Mouse (Mus musculus): ENCODE data around the gene AY074887. TPM values are rescaled to one million over a fixed set of nuclear protein-coding genes. Genes with fewer than 3 reads are reported as not detected.

AY074887 gene
- polyA plus RNA-seq (2014; fragmentation: Nextera tagmentation; extraction: Ambion mirVana): 0.58 and 0.81 TPM in 2 replicates

- peak within 1 kb of the TSS; percentile 95 for H3K4me3 ChIP-seq (replicated peaks; ENCODE audit: low read depth, low read length)
Observed at GRCm38 (mm10) chr9:54950575-54951321, at the start of gene AY074887, which contains the start of gene Psma4. AY074887 (minus strand) TSS chr9:54950998. Psma4 (plus strand) TSS chr9:54950790.

GRCm38 (mm10) chr9:54995645-54996044 lies 44.8 kb upstream of the AY074887 start:
- no peaks in the 10 kb centered on the region for H3K9me3 ChIP-seq (ENCODE audit: control insufficient read depth, low read length)
- H3K4me2 ChIP-seq (ENCODE audit: low read length): no peak overlapping the region
- ATAC-seq (ENCODE audit: low FRiP score, low TSS enrichment): no peak
- WGBS: 87% methylated on average over 3 of the region's 3 CpGs
- no peaks in the 10 kb centered on the region for H3K27me3 ChIP-seq (ENCODE audit: control insufficient read depth, insufficient read depth, low read length)
- no peaks in the 10 kb centered on the region for H3K4me1 ChIP-seq (ENCODE audit: control insufficient read depth, insufficient read depth, low read length)
- H3K4me3 ChIP-seq (replicated peaks; ENCODE audit: low read depth, low read length): no peak overlapping the region
- DNase-seq: no peak
- H3K9ac ChIP-seq (replicated peaks; ENCODE audit: low read length): no peak overlapping the region
- H3K36me3 ChIP-seq (ENCODE audit: control insufficient read depth, insufficient read depth, low read length): no peaks in the 10 kb centered on the region
- no peak overlapping the region for H3K27ac ChIP-seq (replicated peaks; ENCODE audit: low read depth, low read length)

More at GRCm38 (mm10) chr9:54950575-54951321, at the start of gene AY074887, which contains the start of gene Psma4:
- Histone ChIP-seq H3K4me2 (ENCODE audit: low read length) (peak within 1 kb of the TSS; percentile 59), H3K9ac (replicated peaks; ENCODE audit: low read length) (peak within 1 kb of the TSS; percentile 84), H3K27me3 (ENCODE audit: control insufficient read depth, insufficient read depth, low read length) (no peaks in the 10 kb centered on the region), H3K4me1 (ENCODE audit: control insufficient read depth, insufficient read depth, low read length) (peaks cover 11% of the 10 kb centered on the region), H3K36me3 (ENCODE audit: control insufficient read depth, insufficient read depth, low read length) (peaks cover 28% of the 10 kb centered on the region), H3K9me3 (ENCODE audit: control insufficient read depth, low read length) (no peaks in the 10 kb centered on the region), H3K27ac (replicated peaks; ENCODE audit: low read depth, low read length) (peak within 1 kb of the TSS; percentile 94)
- ATAC-seq (ENCODE audit: low FRiP score, low TSS enrichment) (peak; percentile 100), DNase-seq (peak; percentile 97)
- under 1% methylated on average over 65 of the region's 65 CpGs for WGBS

- no peaks in the 10 kb centered on the region for H3K27me3 ChIP-seq (ENCODE audit: control insufficient read depth, insufficient read depth, low read length)
- no peak overlapping the region for H3K4me2 ChIP-seq (ENCODE audit: low read length)
- no peak overlapping the region for H3K4me3 ChIP-seq (replicated peaks; ENCODE audit: low read depth, low read length)
- DNase-seq (no peak), ATAC-seq (ENCODE audit: low FRiP score, low TSS enrichment) (no peak)
- H3K4me1 ChIP-seq (ENCODE audit: control insufficient read depth, insufficient read depth, low read length): no peaks in the 10 kb centered on the region
- no peaks in the 10 kb centered on the region for H3K36me3 ChIP-seq (ENCODE audit: control insufficient read depth, insufficient read depth, low read length)
- 51% methylated on average over 3 of the region's 3 CpGs for WGBS
- H3K9me3 ChIP-seq (ENCODE audit: control insufficient read depth, low read length): no peaks in the 10 kb centered on the region
- H3K9ac ChIP-seq (replicated peaks; ENCODE audit: low read length): no peak overlapping the region
- no peak overlapping the region for H3K27ac ChIP-seq (replicated peaks; ENCODE audit: low read depth, low read length)
Observed at GRCm38 (mm10) chr9:54994381-54994780, 43.6 kb upstream of the AY074887 start.

GRCm38 (mm10) chr9:54990362-54990761 lies 39.6 kb upstream of the AY074887 start:
- no peak for DNase-seq
- no peak overlapping the region for H3K27ac ChIP-seq (replicated peaks; ENCODE audit: low read depth, low read length)
- H3K9me3 ChIP-seq (ENCODE audit: control insufficient read depth, low read length): no peaks in the 10 kb centered on the region
- H3K4me1 ChIP-seq (ENCODE audit: control insufficient read depth, insufficient read depth, low read length): no peaks in the 10 kb centered on the region
- no peak overlapping the region for H3K4me2 ChIP-seq (ENCODE audit: low read length)
- H3K36me3 ChIP-seq (ENCODE audit: control insufficient read depth, insufficient read depth, low read length): no peaks in the 10 kb centered on the region
- 84% methylated on average over 3 of the region's 3 CpGs for WGBS
- H3K27me3 ChIP-seq (ENCODE audit: control insufficient read depth, insufficient read depth, low read length): no peaks in the 10 kb centered on the region
- ATAC-seq (ENCODE audit: low FRiP score, low TSS enrichment): no peak
- H3K9ac ChIP-seq (replicated peaks; ENCODE audit: low read length): no peak overlapping the region
- H3K4me3 ChIP-seq (replicated peaks; ENCODE audit: low read depth, low read length): no peak overlapping the region

- Histone ChIP-seq H3K4me2 (ENCODE audit: low read length) (peak overlapping the region; percentile 80), H3K9ac (replicated peaks; ENCODE audit: low read length) (no peak overlapping the region), H3K36me3 (ENCODE audit: control insufficient read depth, insufficient read depth, low read length) (no peaks in the 10 kb centered on the region), H3K9me3 (ENCODE audit: control insufficient read depth, low read length) (no peaks in the 10 kb centered on the region), H3K4me1 (ENCODE audit: control insufficient read depth, insufficient read depth, low read length) (peaks cover 13% of the 10 kb centered on the region; the same call in 1 of the 2 replicates), H3K4me3 (replicated peaks; ENCODE audit: low read depth, low read length) (peak overlapping the region; percentile 50), H3K27ac (replicated peaks; ENCODE audit: low read depth, low read length) (no peak overlapping the region), H3K27me3 (ENCODE audit: control insufficient read depth, insufficient read depth, low read length) (peaks cover 29% of the 10 kb centered on the region)
- WGBS: 5% methylated on average over 7 of the region's 7 CpGs
- ATAC-seq (ENCODE audit: low FRiP score, low TSS enrichment): no peak
- DNase-seq: peak; percentile 10
Observed at GRCm38 (mm10) chr9:54982401-54982800, 31.6 kb upstream of the AY074887 start.

- Histone ChIP-seq H3K4me1 (ENCODE audit: control insufficient read depth, insufficient read depth, low read length) (peaks cover 13% of the 10 kb centered on the region; the same call in 1 of the 2 replicates), H3K4me3 (replicated peaks; ENCODE audit: low read depth, low read length) (peak overlapping the region; percentile 50), H3K9ac (replicated peaks; ENCODE audit: low read length) (peak overlapping the region; percentile 51), H3K27me3 (ENCODE audit: control insufficient read depth, insufficient read depth, low read length) (peaks cover 29% of the 10 kb centered on the region), H3K36me3 (ENCODE audit: control insufficient read depth, insufficient read depth, low read length) (no peaks in the 10 kb centered on the region), H3K9me3 (ENCODE audit: control insufficient read depth, low read length) (no peaks in the 10 kb centered on the region), H3K4me2 (ENCODE audit: low read length) (peak overlapping the region; percentile 80), H3K27ac (replicated peaks; ENCODE audit: low read depth, low read length) (peak overlapping the region; percentile 45; the same call in 1 of the 2 replicates)
- ATAC-seq (ENCODE audit: low FRiP score, low TSS enrichment) (peak; percentile 88), DNase-seq (peak; percentile 81)
- under 1% methylated on average over 79 of the region's 85 CpGs for WGBS
Observed at GRCm38 (mm10) chr9:54981291-54982191, 30.7 kb upstream of the AY074887 start.

- no peaks in the 10 kb centered on the region for H3K9me3 ChIP-seq (ENCODE audit: control insufficient read depth, low read length)
- H3K27ac ChIP-seq (replicated peaks; ENCODE audit: low read depth, low read length): peak within 1 kb of the TSS; percentile 45; the same call in 1 of the 2 replicates
- H3K36me3 ChIP-seq (ENCODE audit: control insufficient read depth, insufficient read depth, low read length): no peaks in the 10 kb centered on the region
- peaks cover 13% of the 10 kb centered on the region; the same call in 1 of the 2 replicates for H3K4me1 ChIP-seq (ENCODE audit: control insufficient read depth, insufficient read depth, low read length)
- 13% methylated on average over 8 of the region's 8 CpGs for WGBS
- H3K27me3 ChIP-seq (ENCODE audit: control insufficient read depth, insufficient read depth, low read length): peaks cover 29% of the 10 kb centered on the region
- DNase-seq: peak; percentile 78
- peak within 1 kb of the TSS; percentile 50 for H3K4me3 ChIP-seq (replicated peaks; ENCODE audit: low read depth, low read length)
- ATAC-seq (ENCODE audit: low FRiP score, low TSS enrichment): peak; percentile 71; the same call in 1 of the 2 replicates
- peak within 1 kb of the TSS; percentile 80 for H3K4me2 ChIP-seq (ENCODE audit: low read length)
- peak within 1 kb of the TSS; percentile 51 for H3K9ac ChIP-seq (replicated peaks; ENCODE audit: low read length)
Observed at GRCm38 (mm10) chr9:54980674-54981073, 29.9 kb upstream of the AY074887 start, which contains the start of gene Chrna5. Chrna5 (plus strand) TSS chr9:54980880.

GRCm38 (mm10) chr9:54969972-54970637 lies 19.3 kb upstream of the AY074887 start:
- no peaks in the 10 kb centered on the region for H3K9me3 ChIP-seq (ENCODE audit: control insufficient read depth, low read length)
- no peaks in the 10 kb centered on the region for H3K4me1 ChIP-seq (ENCODE audit: control insufficient read depth, insufficient read depth, low read length)
- no peak overlapping the region for H3K4me3 ChIP-seq (replicated peaks; ENCODE audit: low read depth, low read length)
- 72% methylated on average over 8 of the region's 8 CpGs for WGBS
- ATAC-seq (ENCODE audit: low FRiP score, low TSS enrichment) (no peak), DNase-seq (no peak)
- H3K27ac ChIP-seq (replicated peaks; ENCODE audit: low read depth, low read length): no peak overlapping the region
- no peaks in the 10 kb centered on the region for H3K27me3 ChIP-seq (ENCODE audit: control insufficient read depth, insufficient read depth, low read length)
- no peaks in the 10 kb centered on the region for H3K36me3 ChIP-seq (ENCODE audit: control insufficient read depth, insufficient read depth, low read length)
- H3K4me2 ChIP-seq (ENCODE audit: low read length): no peak overlapping the region
- H3K9ac ChIP-seq (replicated peaks; ENCODE audit: low read length): no peak overlapping the region
